Mouse (Mus musculus): Measurements from ENCODE around the gene Bnip2. TPM values are rescaled to one million over a fixed set of nuclear protein-coding genes. Genes with fewer than 3 reads are reported as not detected.

Gene Bnip2
- polyA plus RNA-seq, 1 experiment from 2014 or later, result 95.3 TPM

- ATAC-seq (replicated peaks; ENCODE audit: low FRiP score) (no peak), DNase-seq (ENCODE audit: low spot score) (no peak)
- 61% methylated on average over 5 of the region's 5 CpGs for WGBS
- no peak overlapping the region for H3K4me3 ChIP-seq (ENCODE audit: low read depth, low read length)
- H3K4me2 ChIP-seq, result no peak overlapping the region
- no peak overlapping the region for H3K9ac ChIP-seq (ENCODE audit: low read depth, low read length)
- peaks cover 28% of the 10 kb centered on the region for H3K4me1 ChIP-seq (replicated peaks; ENCODE audit: control insufficient read depth, insufficient read depth, low read length)
- no peak overlapping the region for H3K27ac ChIP-seq (ENCODE audit: low read depth, low read length)
- no peaks in the 10 kb centered on the region for H3K27me3 ChIP-seq (replicated peaks; ENCODE audit: control insufficient read depth, insufficient read depth, low read length)
- no peaks in the 10 kb centered on the region for H3K9me3 ChIP-seq (ENCODE audit: control insufficient read depth, low read length)
- H3K36me3 ChIP-seq (ENCODE audit: control insufficient read depth, insufficient read depth, low read length), result no peaks in the 10 kb centered on the region
These were observed 59.0 kb downstream of the Bnip2 start for GRCm38 (mm10) chr9:70048280-70048679.

- H3K4me2 ChIP-seq, result no peak overlapping the region
- no peaks in the 10 kb centered on the region for H3K36me3 ChIP-seq (ENCODE audit: control insufficient read depth, insufficient read depth, low read length)
- no peaks in the 10 kb centered on the region for H3K27me3 ChIP-seq (replicated peaks; ENCODE audit: control insufficient read depth, insufficient read depth, low read length)
- H3K9me3 ChIP-seq (ENCODE audit: control insufficient read depth, low read length), result no peaks in the 10 kb centered on the region
- WGBS, result 53% methylated on average over 6 of the region's 6 CpGs
- H3K4me1 ChIP-seq (replicated peaks; ENCODE audit: control insufficient read depth, insufficient read depth, low read length), result peaks cover 26% of the 10 kb centered on the region
- H3K9ac ChIP-seq (ENCODE audit: low read depth, low read length), result no peak overlapping the region
- no peak overlapping the region for H3K27ac ChIP-seq (ENCODE audit: low read depth, low read length)
- H3K4me3 ChIP-seq (ENCODE audit: low read depth, low read length), result no peak overlapping the region
- ATAC-seq (replicated peaks; ENCODE audit: low FRiP score), result no peak
- DNase-seq (ENCODE audit: low spot score), result no peak
These were observed 59.6 kb downstream of the Bnip2 start for GRCm38 (mm10) chr9:70048751-70049415.

GRCm38 (mm10) chr9:70049416-70049783, 60.1 kb downstream of the Bnip2 start:
- H3K9ac ChIP-seq (ENCODE audit: low read depth, low read length), result no peak overlapping the region
- no peak overlapping the region for H3K27ac ChIP-seq (ENCODE audit: low read depth, low read length)
- H3K4me2 ChIP-seq, result no peak overlapping the region

GRCm38 (mm10) chr9:70049839-70050238, 60.6 kb downstream of the Bnip2 start:
- H3K4me3 ChIP-seq (ENCODE audit: low read depth, low read length), result no peak overlapping the region
- H3K9ac ChIP-seq (ENCODE audit: low read depth, low read length), result no peak overlapping the region
- H3K4me1 ChIP-seq (replicated peaks; ENCODE audit: control insufficient read depth, insufficient read depth, low read length), result peaks cover 19% of the 10 kb centered on the region
- H3K36me3 ChIP-seq (ENCODE audit: control insufficient read depth, insufficient read depth, low read length), result no peaks in the 10 kb centered on the region
- no peaks in the 10 kb centered on the region for H3K27me3 ChIP-seq (replicated peaks; ENCODE audit: control insufficient read depth, insufficient read depth, low read length)
- no peaks in the 10 kb centered on the region for H3K9me3 ChIP-seq (ENCODE audit: control insufficient read depth, low read length)
- no peak overlapping the region for H3K4me2 ChIP-seq
- 40% methylated on average over 8 of the region's 8 CpGs for WGBS
- DNase-seq (ENCODE audit: low spot score), result no peak
- no peak overlapping the region for H3K27ac ChIP-seq (ENCODE audit: low read depth, low read length)
- no peak for ATAC-seq (replicated peaks; ENCODE audit: low FRiP score)

More at GRCm38 (mm10) chr9:70049416-70049783, 60.1 kb downstream of the Bnip2 start:
- no peak for ATAC-seq (replicated peaks; ENCODE audit: low FRiP score)
- 43% methylated on average over 3 of the region's 3 CpGs for WGBS
- Histone ChIP-seq H3K9me3 (ENCODE audit: control insufficient read depth, low read length) (no peaks in the 10 kb centered on the region), H3K4me1 (replicated peaks; ENCODE audit: control insufficient read depth, insufficient read depth, low read length) (peaks cover 23% of the 10 kb centered on the region), H3K27me3 (replicated peaks; ENCODE audit: control insufficient read depth, insufficient read depth, low read length) (no peaks in the 10 kb centered on the region), H3K4me3 (ENCODE audit: low read depth, low read length) (no peak overlapping the region), H3K36me3 (ENCODE audit: control insufficient read depth, insufficient read depth, low read length) (no peaks in the 10 kb centered on the region)
- DNase-seq (ENCODE audit: low spot score), result no peak

GRCm38 (mm10) chr9:70052730-70053129, 63.5 kb downstream of the Bnip2 start:
- Histone ChIP-seq H3K27me3 (replicated peaks; ENCODE audit: control insufficient read depth, insufficient read depth, low read length) (no peaks in the 10 kb centered on the region), H3K36me3 (ENCODE audit: control insufficient read depth, insufficient read depth, low read length) (no peaks in the 10 kb centered on the region), H3K4me3 (ENCODE audit: low read depth, low read length) (no peak overlapping the region), H3K9ac (ENCODE audit: low read depth, low read length) (no peak overlapping the region), H3K27ac (ENCODE audit: low read depth, low read length) (no peak overlapping the region), H3K4me1 (replicated peaks; ENCODE audit: control insufficient read depth, insufficient read depth, low read length) (no peaks in the 10 kb centered on the region), H3K4me2 (no peak overlapping the region), H3K9me3 (ENCODE audit: control insufficient read depth, low read length) (no peaks in the 10 kb centered on the region)
- ATAC-seq (replicated peaks; ENCODE audit: low FRiP score), result no peak
- 77% methylated on average over 3 of the region's 3 CpGs for WGBS
- DNase-seq (ENCODE audit: low spot score), result no peak

- H3K4me3 ChIP-seq (ENCODE audit: low read depth, low read length), result no peak overlapping the region
- no peak overlapping the region for H3K9ac ChIP-seq (ENCODE audit: low read depth, low read length)
- no peaks in the 10 kb centered on the region for H3K4me1 ChIP-seq (replicated peaks; ENCODE audit: control insufficient read depth, insufficient read depth, low read length)
- DNase-seq (ENCODE audit: low spot score) (no peak), ATAC-seq (replicated peaks; ENCODE audit: low FRiP score) (no peak)
- no peak overlapping the region for H3K27ac ChIP-seq (ENCODE audit: low read depth, low read length)
- H3K27me3 ChIP-seq (replicated peaks; ENCODE audit: control insufficient read depth, insufficient read depth, low read length), result no peaks in the 10 kb centered on the region
- H3K4me2 ChIP-seq, result no peak overlapping the region
- no peaks in the 10 kb centered on the region for H3K9me3 ChIP-seq (ENCODE audit: control insufficient read depth, low read length)
- WGBS, result 44% methylated on average over 3 of the region's 3 CpGs
- no peaks in the 10 kb centered on the region for H3K36me3 ChIP-seq (ENCODE audit: control insufficient read depth, insufficient read depth, low read length)
These were observed 64.1 kb downstream of the Bnip2 start for GRCm38 (mm10) chr9:70053411-70053810.

Other genes starting within 250 kb of the Bnip2 start
- not detected in 2 replicates for gene Foxb1, start 228.5 kb upstream of the Bnip2 start, polyA plus RNA-seq (2014; fragmentation: Nextera tagmentation; extraction: Ambion mirVana)
- 225 and 249 TPM in 2 replicates for gene Gtf2a2, start 23.1 kb downstream of the Bnip2 start, polyA plus RNA-seq (2014; fragmentation: Nextera tagmentation; extraction: Ambion mirVana)
- not detected in 2 replicates for gene Gcnt3, start 48.6 kb downstream of the Bnip2 start, polyA plus RNA-seq (2014; fragmentation: Nextera tagmentation; extraction: Ambion mirVana)
- 1.6 and 2.9 TPM in 2 replicates for gene Fam81a, start 153.1 kb downstream of the Bnip2 start, polyA plus RNA-seq (2014; fragmentation: Nextera tagmentation; extraction: Ambion mirVana)
- gene Myo1e, start 217.9 kb downstream of the Bnip2 start, polyA plus RNA-seq (2014; fragmentation: Nextera tagmentation; extraction: Ambion mirVana), result 5.9 and 6.1 TPM in 2 replicates

Data from liver, embryonic 11.5 days (tissue).